Mouse (Mus musculus): ENCODE data around the gene Hivep2. TPM values are rescaled to one million over a fixed set of nuclear protein-coding genes. Genes with fewer than 3 reads are reported as not detected.

Gene Hivep2
- total RNA-seq, 2 experiments from 2014 or later = 28.1 to 28.8 TPM

- DNase-seq = no peak
- intact Hi-C loops (cut with DNase I) = loop anchor here (2.0 to 5.0 kb wide), 2 partner anchors 42 to 66 kb away; no protein-coding TSS in a partner anchor
Observed at GRCm38 (mm10) chr10:14044783-14045392, 79.0 kb downstream of the Hivep2 start.

GRCm38 (mm10) chr10:14045745-14046144, 79.9 kb downstream of the Hivep2 start:
- DNase-seq = peak in 1 of 2 experiments; percentile 29
- intact Hi-C loops (cut with DNase I) = loop anchor here (2.0 to 5.0 kb wide), 3 partner anchors 31 to 67 kb away; no protein-coding TSS in a partner anchor

GRCm38 (mm10) chr10:14046171-14046651, 80.3 kb downstream of the Hivep2 start:
- intact Hi-C loops (cut with DNase I) = loop anchor here (2.0 to 5.0 kb wide), 2 partner anchors 31 to 41 kb away; no protein-coding TSS in a partner anchor
- no peak for DNase-seq

- intact Hi-C loops (cut with DNase I) = loop anchor here (2.0 to 5.0 kb wide), 2 partner anchors 32 to 40 kb away; no protein-coding TSS in a partner anchor
- peak in 1 of 2 experiments; percentile 19 for DNase-seq
Observed at GRCm38 (mm10) chr10:14046935-14047334, 81.1 kb downstream of the Hivep2 start.

- intact Hi-C loops (cut with DNase I) = loop anchor here (2.0 to 5.0 kb wide), 2 partner anchors 33 to 40 kb away; no protein-coding TSS in a partner anchor
- DNase-seq = peak in 1 of 2 experiments; percentile 18
Observed at GRCm38 (mm10) chr10:14047661-14048060, 81.8 kb downstream of the Hivep2 start.

DNA sequence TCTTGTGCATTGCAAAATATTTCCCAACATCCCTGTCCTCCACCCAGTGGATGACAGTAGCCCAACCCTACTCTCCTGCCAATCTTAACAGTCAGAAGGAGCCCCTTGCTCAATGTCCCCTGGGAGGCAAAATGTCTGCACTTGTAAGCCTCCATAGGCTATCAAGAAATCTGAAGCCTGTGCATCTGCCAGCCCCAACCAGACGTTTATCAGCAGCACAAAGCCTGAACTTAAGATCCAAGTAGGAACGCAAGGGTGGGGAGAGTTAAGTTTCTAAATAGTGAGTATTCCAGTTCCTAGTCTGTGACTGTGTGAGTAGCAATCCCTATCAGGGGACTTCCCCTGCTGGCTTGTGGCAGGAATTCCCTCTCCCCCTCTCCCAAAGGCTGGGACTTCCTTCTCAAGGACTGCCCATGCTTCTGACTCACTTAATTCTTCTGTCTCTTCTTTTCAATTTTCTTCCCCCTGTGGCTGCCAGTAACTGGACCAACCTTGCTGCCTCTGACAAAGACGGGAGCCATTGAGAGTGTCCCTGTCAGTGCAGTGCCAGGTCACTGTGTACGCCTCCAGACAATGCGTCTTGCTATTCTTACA, 82.5 kb downstream of the Hivep2 start:
- intact Hi-C loops (cut with DNase I) = loop anchor here (5.0 kb wide), 1 partner anchor 39 kb away; no protein-coding TSS in a partner anchor
- peak; percentile 39 to 42 for DNase-seq

DNA sequence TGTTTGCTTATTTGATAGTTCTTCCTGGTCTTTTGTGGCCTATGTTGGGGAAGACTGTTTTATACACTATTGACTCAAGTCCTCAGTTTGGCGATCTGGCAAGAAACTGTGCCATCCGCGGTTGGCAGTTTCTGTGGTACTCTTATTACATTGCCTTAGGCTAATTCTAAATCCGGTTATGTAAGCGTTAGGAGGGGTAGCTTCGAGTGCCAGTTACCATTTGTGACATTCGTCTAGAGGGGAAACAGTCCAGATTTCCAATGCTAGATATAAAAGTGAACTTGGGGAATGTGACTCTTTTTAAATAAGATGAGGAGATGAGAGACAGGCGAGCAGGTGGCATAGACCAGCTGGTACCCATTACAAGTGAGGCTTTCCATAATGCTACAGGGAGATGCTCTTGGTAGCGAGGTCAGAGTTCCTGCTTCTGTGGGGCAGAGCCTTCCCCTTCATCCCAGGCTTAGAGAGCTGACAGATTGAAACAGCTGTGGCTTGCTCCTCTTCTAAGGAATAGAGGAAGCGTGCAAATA, 83.1 kb downstream of the Hivep2 start:
- intact Hi-C loops (cut with DNase I) = loop anchor here (5.0 kb wide), 1 partner anchor 38 kb away; no protein-coding TSS in a partner anchor
- DNase-seq = no peak

GRCm38 (mm10) chr10:14049686-14050085, 83.8 kb downstream of the Hivep2 start:
- intact Hi-C loops (cut with DNase I) = loop anchor here (5.0 kb wide), 1 partner anchor 38 kb away; no protein-coding TSS in a partner anchor
- DNase-seq = no peak

- DNase-seq = no peak
Observed at GRCm38 (mm10) chr10:14050586-14050985, 84.7 kb downstream of the Hivep2 start.

DNA sequence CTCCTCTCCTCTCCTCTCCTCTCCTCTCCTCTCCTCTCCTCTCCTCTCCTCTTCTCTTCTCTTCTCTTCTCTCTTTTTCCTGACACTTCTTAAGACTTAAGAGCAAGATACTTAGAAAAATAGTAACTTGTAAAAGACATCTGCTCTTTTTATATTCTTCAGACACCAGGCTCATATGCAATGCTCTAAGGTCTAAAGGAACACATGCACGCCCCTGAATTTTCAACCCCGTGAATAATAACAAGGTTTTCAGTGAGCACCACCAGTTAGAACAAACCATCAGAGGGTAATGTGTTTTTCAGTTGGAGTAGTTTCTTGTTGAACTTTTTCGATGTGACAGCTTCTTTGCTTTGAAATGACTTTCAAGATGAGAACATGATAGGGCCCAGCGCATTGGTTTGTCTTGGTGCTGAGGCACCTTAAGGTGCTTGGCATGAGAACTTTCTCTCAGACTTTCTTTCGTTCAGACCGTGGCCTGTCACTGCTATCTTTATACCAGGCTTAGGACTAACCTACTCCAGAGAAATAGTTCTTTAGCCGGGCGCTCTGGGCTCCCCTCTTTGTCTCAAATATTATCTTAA, 86.3 kb downstream of the Hivep2 start:
- intact Hi-C loops (cut with DNase I) = no loop called here
- DNase-seq = no peak

More at GRCm38 (mm10) chr10:14050586-14050985, 84.7 kb downstream of the Hivep2 start:
- intact Hi-C loops (cut with DNase I) = no loop called here

DNA sequence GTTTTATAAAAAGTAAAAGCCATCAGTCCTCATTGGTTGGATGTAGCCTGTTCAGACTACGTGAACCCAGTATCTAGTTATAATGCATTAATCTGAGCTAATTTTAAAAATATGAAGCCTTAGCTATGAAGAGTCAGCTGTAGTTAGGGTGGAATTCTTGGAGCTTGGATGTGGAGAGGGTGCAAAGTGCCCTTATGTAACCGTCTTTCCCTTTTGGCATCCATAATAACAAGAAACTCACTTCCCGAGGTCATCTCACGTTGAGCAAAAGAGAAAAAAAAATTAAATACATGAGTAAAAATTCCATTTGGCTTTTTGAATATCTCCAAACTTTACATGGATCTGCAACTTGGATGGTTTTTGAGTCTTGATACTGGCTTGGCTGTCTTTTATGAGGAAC, 89.0 kb downstream of the Hivep2 start:
- no peak for DNase-seq
- intact Hi-C loops (cut with DNase I) = no loop called here

GRCm38 (mm10) chr10:14055533-14055981, 89.7 kb downstream of the Hivep2 start:
- intact Hi-C loops (cut with DNase I) = no loop called here

GRCm38 (mm10) chr10:14056057-14056456, 90.2 kb downstream of the Hivep2 start:
- DNase-seq = no peak
- intact Hi-C loops (cut with DNase I) = loop anchor here (2.0 kb wide), 2 partner anchors 27 to 89 kb away; partner anchors contain the start of gene Hivep2

More at GRCm38 (mm10) chr10:14055533-14055981, 89.7 kb downstream of the Hivep2 start:
- DNase-seq = peak; percentile 34

DNA sequence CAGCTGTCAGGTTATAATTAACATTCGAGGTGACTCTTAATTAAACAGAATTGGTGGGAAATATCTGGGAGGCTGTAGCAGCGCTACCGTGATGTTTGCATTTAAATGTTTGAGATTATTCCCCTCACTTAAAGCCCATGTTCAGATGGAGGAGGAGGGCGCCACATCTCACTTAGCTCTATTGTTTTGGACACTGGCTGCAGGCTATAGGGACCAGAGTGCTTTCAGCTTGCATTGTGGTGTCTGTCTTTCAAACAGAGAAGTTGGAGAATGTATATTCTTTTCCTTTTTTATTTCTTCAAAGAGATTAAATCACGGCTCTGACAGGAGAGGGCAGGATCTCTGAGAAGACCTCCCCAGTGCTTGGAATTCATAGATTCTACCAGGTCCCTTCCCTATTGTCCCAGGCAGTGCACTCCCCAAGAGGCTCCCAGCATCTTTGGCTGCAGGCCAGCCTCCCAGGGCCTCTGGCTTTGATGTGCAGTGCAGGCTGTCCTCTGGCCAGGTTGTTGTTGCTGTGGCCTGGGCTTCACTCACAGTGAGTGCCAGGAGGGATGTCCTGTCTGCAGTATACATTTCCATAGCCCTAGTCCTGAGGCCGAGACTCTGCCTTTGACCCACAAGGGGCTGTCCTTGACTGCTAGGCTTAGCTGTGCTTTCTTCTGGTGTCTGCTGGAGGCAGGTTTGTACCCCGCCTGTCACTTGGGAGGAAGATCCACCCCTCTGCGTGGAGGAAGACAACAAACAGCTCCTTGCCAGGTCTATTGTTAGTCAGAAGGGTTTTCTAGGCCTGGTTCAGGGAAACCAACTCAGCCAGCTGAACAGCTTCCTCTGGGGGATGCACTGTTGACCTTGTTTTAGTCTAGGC, 90.9 kb downstream of the Hivep2 start:
- DNase-seq = peak; percentile 86 to 89
- intact Hi-C loops (cut with DNase I) = loop anchor here (2.0 kb wide), 2 partner anchors 26 to 90 kb away; partner anchors contain the start of gene Hivep2

- no peak for DNase-seq
- intact Hi-C loops (cut with DNase I) = loop anchor here (2.0 kb wide), 2 partner anchors 25 to 91 kb away; partner anchors contain the start of gene Hivep2
Observed at GRCm38 (mm10) chr10:14057841-14058605, 92.1 kb downstream of the Hivep2 start.

GRCm38 (mm10) chr10:14058742-14059141, 92.9 kb downstream of the Hivep2 start:
- no peak for DNase-seq
- intact Hi-C loops (cut with DNase I) = no loop called here

DNA sequence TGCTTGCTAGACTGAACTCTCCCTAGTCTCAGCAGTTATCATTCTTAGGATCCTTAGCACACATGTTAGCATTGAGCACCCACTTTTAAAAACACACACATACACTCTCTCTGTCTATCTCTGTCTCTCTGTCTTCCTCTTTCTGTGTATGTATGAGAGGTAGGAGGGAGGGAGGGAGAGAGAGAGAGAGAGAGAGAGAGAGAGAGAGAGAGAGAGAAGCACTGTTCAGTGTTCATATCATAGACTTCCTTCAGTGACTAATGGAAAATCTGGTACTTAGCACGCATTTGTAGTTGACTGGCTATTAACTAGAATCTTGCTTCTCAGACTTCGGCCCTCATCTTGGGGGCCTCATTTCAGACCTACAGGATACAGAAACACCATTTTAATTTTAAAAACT, 93.7 kb downstream of the Hivep2 start:
- intact Hi-C loops (cut with DNase I) = no loop called here
- DNase-seq = no peak

DNA sequence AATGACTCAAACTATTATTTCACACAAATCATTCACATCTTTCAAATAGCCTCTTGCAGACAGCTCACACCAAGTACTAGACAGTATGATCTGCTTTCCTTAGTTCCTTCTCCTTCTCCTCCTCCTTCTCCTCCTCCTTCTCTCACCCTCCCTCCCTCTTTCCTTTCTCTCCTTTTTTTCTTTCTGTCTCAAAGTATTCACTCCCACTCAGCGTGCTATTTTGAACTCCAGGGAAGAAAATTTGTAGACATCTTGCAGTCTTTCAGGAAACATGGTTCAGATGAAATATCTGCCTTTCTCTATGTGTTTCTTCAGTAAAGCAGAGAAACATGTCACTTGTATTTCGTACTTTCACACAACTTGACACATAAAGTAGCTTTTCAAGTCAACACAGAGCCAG, 94.4 kb downstream of the Hivep2 start:
- no peak for DNase-seq
- intact Hi-C loops (cut with DNase I) = no loop called here

- intact Hi-C loops (cut with DNase I) = no loop called here
Observed at GRCm38 (mm10) chr10:14063226-14063625, 97.4 kb downstream of the Hivep2 start.

More at GRCm38 (mm10) chr10:14063226-14063625, 97.4 kb downstream of the Hivep2 start:
- DNase-seq = no peak
